Mouse (Mus musculus) brain, adult 10 weeks (tissue): Measurements from ENCODE around the gene Ets1. TPM values are rescaled to one million over a fixed set of nuclear protein-coding genes. Genes with fewer than 3 reads are reported as not detected.

Source experiments
- polyA plus RNA-seq: library from polyadenylated mRNA; stranded (reverse); fragments of 350-450 nt; fragmentation: Illumina TruSeq; extraction: RNeasy Lipid Tissue Mini Kit (QIAGEN cat#74804); gene quantifications from one replicate; pipeline ENCODE4 v1.2.3, GENCODE M21; 2015; ENCODE audit warnings: low read depth, low replicate concordance

The Ets1 gene
- 4.8 TPM for polyA plus RNA-seq

DNA sequence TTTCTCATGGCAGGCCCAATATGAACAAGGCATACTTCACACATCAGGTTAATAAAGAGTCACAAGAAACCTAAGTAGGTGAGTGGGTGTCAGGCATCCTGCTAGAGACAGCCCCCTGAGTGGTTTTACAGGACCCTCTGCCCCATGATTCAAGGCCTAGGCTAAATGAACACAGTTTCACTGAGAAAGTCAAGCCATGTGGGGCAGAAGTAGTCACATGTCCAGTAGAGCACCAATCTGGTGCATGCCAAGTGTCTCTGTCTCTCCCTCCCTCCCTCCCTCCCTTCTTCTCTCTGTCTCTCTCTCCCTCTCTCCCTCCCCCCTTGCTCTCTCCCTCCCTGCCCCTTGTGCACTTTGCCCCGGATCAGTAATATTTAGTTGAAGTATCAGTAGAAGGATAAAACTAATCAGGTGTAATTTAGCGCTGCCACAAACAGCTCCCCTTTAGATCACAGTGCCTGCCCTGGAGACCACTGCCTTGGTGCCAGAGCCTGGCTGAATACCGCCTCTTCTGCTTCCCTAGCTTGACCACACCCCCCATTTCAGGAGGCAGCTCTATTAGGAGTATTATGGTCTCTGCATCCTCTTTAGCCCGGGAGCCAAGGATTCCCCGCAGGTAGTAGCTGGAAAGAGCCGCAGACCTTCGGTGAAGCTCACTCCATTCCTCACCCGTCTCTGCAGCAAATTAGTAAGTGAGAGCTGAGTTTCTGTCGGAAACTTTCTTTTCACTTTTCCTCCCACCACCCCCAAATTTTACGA is at the start of gene Ets1:
Gene Ets1 (plus strand): TSS at position 595 of the 759 bp plus-strand sequence.

Other genes with a start within 250 kb of the Ets1 start
- gene Fli1, start 93.4 kb upstream of the Ets1 start, polyA plus RNA-seq = 2.4 TPM